Mouse (Mus musculus) bone marrow macrophage, adult 2 months (primary cell): ENCODE data around the gene Tnrc6b.

Experiments used
- CTCF ChIP-seq: IDR thresholded peaks from 2 replicates; pipeline ENCODE4 v1.5.1; 2012; ENCODE audit warnings: low read depth, mild to moderate bottlenecking, low read length, moderate library complexity
- POLR2A ChIP-seq: IDR thresholded peaks from 2 replicates; pipeline ENCODE4 v1.6.1; 2012; ENCODE audit warnings: mild to moderate bottlenecking, low read depth, low read length, borderline replicate concordance

DNA sequence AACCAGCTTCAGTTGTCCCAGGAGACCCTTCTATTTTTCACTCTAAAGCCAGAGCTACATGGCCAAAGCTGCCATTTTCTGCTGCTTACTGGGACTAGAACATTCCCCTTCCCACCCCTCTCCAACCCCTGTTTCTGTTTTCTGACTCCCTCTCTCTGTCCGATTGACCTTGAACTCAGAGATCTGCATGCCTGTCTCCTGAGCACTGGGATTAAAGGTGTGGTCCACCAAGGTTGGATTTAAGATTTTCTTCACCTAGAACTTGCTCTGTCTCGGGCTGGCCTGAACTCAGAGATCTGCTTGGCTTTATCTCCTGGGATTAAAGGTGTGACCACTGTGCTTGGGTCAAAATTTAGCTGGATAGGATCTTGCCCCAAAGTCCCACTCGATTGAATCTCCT lies 209.2 kb downstream of the Tnrc6b start:
- no peak for TF ChIP-seq CTCF
- no peak for TF ChIP-seq POLR2A
